Mouse (Mus musculus) stomach, postnatal 0 days (tissue): ENCODE results near the gene Kidins220. TPM values are rescaled to one million over a fixed set of nuclear protein-coding genes. Genes with fewer than 3 reads are reported as not detected.
A peak's percentile ranks its signal among the peaks of the same experiment; 100 is the strongest.

ENCODE experiments used
- ATAC-seq: fragments of 200-750 bp; cut with Nextera tagmentation; 2 replicates; pipeline ENCODE4 v1.8.0; 2017; ENCODE audit not compliant: low FRiP score, low TSS enrichment
- DNase-seq: peaks from one replicate; pipeline ENCODE4 v3.0.0-alpha.2; 2016; ENCODE audit warnings: low spot score
- H3K27ac ChIP-seq: fragments of 300-500 bp; sonication (generic); replicated peaks from 2 replicates; pipeline ENCODE4 v1.5.1; 2014; ENCODE audit warnings: mild to moderate bottlenecking, control low read depth
- H3K27me3 ChIP-seq: fragments of 300-500 bp; sonication (generic); 2 replicates; pipeline ENCODE4 v1.6.1; 2014; ENCODE audit warnings: low read length; ENCODE audit not compliant: control insufficient read depth, insufficient read depth
- H3K36me3 ChIP-seq: fragments of 300-500 bp; sonication (generic); 2 replicates; pipeline ENCODE4 v1.6.1; 2014; ENCODE audit warnings: low read length, mixed read lengths; ENCODE audit not compliant: control insufficient read depth, insufficient read depth
- H3K4me1 ChIP-seq: fragments of 300-500 bp; sonication (generic); replicated peaks from 2 replicates; pipeline ENCODE4 v1.6.1; 2014; ENCODE audit warnings: antibody characterized with exemption; ENCODE audit not compliant: control insufficient read depth, insufficient read depth
- H3K4me2 ChIP-seq: fragments of 300-500 bp; sonication (generic); replicated peaks from 2 replicates; pipeline ENCODE4 v1.6.1; 2014; ENCODE audit warnings: low read depth, mild to moderate bottlenecking, control low read depth, moderate library complexity
- H3K4me3 ChIP-seq: fragments of 300-500 bp; sonication (generic); 2 replicates; pipeline ENCODE4 v1.5.1; 2014; ENCODE audit warnings: low read depth, low read length, control low read depth
- H3K9ac ChIP-seq: fragments of 300-500 bp; sonication (generic); 2 replicates; pipeline ENCODE4 v1.6.1; 2014; ENCODE audit warnings: mild to moderate bottlenecking, low read length, control low read depth, mixed read lengths
- H3K9me3 ChIP-seq: fragments of 300-500 bp; sonication (generic); 2 replicates; pipeline ENCODE4 v1.6.1; 2016; ENCODE audit warnings: low read length; ENCODE audit not compliant: control insufficient read depth
- CTCF ChIP-seq: IDR thresholded peaks from 2 replicates; pipeline ENCODE4 v1.5.1; 2016; ENCODE audit warnings: antibody characterized with exemption, low read depth, mild to moderate bottlenecking, moderate library complexity
- EP300 ChIP-seq: optimal IDR thresholded peaks from 2 replicates; pipeline ENCODE3; 2016; ENCODE audit warnings: antibody characterized with exemption
- WGBS: fragments of 180-500 bp; shearing (Covaris S2); extraction: QIAGEN DNeasy Blood & Tissue Kit; methylation state at CpG from one replicate; pipeline ENCODE4 v1.1.7; 2014; 5-methylcytosine and 5-hydroxymethylcytosine counted together
- polyA plus RNA-seq: library from polyadenylated mRNA; unstranded; fragments of >200 nt; fragmentation: Nextera tagmentation; extraction: Ambion mirVana; gene quantifications from 2 replicates; pipeline ENCODE4 v1.2.1, GENCODE M21; 2015

Kidins220 gene
- polyA plus RNA-seq, 1 experiment from 2014 or later: 9.1 TPM

DNA sequence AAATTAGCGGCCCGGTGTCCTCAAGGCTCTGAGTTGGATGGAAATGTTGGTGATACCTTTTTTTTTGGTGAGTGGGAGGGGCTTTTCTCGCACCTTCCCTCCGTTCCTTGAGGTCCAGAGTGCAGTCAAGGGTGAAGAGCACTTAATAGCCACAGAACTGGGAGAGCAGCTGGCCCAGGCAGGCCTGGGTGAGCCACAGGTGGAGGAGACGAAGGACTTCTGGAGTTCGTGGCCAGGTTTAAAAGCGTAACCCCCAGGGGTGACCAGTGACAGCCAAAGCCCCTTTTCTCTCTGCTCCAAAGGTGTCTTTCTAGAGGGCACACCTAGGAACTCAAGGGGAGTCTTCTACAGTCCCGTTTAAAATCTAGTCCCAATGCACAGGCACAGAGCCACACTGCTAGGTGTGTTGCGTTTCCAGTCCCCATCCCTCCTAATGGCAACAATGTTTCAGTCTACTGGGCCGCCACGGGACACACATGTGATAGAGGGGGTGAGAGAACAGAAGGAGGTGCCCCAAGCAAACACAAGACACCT lies 118.6 kb downstream of the Kidins220 start:
- no peak for DNase-seq
- no peak for TF ChIP-seq EP300
- no peak for TF ChIP-seq CTCF
- H3K4me1 ChIP-seq: peaks cover 9% of the 10 kb centered on the region; the same call in 1 of the 2 replicates

DNA sequence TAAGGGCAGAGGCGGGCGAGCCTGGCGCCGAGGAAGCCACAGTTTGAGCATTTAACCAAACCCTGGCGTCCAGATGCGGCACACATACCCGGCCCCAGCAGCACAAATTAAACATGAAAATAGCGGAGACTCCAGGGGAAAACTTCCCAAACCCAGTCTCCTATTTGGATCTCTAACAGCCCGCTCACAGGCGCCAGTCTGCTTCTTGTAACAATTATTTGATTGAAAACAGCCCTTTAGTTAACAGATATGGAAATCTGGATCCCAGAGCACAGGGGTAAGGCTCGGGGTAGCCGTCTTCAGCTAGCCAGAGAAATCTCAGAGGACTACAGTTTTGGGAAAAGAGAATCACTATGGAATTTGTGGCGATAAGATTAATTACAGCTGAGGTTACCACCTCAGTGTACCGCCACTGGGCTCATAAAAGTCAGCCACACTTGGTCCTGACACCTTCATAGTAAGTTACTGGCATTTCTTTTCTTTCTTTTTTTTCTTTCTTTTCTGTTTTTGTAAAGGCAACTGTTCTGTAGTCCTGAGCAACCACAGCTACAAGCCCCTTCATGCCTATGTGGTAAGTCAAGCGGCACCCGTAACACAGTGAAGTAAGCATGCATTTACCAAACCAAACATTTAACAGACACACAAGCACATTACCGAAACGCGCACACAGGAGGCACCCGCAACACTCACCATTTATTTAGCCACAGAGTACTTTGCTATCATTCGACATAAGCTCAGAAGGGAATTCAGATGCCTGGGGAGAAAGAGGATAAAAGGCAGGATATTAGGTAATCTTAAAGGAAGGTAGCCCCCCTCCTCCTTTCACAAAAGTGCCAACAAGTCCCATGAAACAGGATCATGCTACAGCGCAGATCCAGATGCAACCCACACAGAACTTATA lies 120.1 kb downstream of the Kidins220 start:
- 1% methylated on average over 22 of the region's 22 CpGs for WGBS
- peak overlapping the region; percentile 84 for H3K27ac ChIP-seq
- peak overlapping the region; percentile 78 for H3K4me3 ChIP-seq
- H3K4me2 ChIP-seq: peak overlapping the region; percentile 91
- H3K27me3 ChIP-seq: no peaks in the 10 kb centered on the region
- DNase-seq (peak; percentile 31), ATAC-seq (no peak)
- H3K4me1 ChIP-seq: peaks cover 9% of the 10 kb centered on the region; the same call in 1 of the 2 replicates
- H3K9ac ChIP-seq: peak overlapping the region; percentile 83
- no peaks in the 10 kb centered on the region for H3K9me3 ChIP-seq
- no peaks in the 10 kb centered on the region for H3K36me3 ChIP-seq
- TF ChIP-seq CTCF (peak; percentile 44), EP300 (no peak)

More for the DNA sequence above, 118.6 kb downstream of the Kidins220 start:
- ATAC-seq: no peak
- H3K27ac ChIP-seq: peak overlapping the region; percentile 40; the same call in 1 of the 2 replicates
- H3K36me3 ChIP-seq: no peaks in the 10 kb centered on the region
- H3K9ac ChIP-seq: peak overlapping the region; percentile 38
- H3K27me3 ChIP-seq: no peaks in the 10 kb centered on the region
- H3K9me3 ChIP-seq: no peaks in the 10 kb centered on the region
- 26% methylated on average over 11 of the region's 11 CpGs for WGBS
- peak overlapping the region; percentile 73 for H3K4me2 ChIP-seq
- peak overlapping the region; percentile 36 for H3K4me3 ChIP-seq

DNA sequence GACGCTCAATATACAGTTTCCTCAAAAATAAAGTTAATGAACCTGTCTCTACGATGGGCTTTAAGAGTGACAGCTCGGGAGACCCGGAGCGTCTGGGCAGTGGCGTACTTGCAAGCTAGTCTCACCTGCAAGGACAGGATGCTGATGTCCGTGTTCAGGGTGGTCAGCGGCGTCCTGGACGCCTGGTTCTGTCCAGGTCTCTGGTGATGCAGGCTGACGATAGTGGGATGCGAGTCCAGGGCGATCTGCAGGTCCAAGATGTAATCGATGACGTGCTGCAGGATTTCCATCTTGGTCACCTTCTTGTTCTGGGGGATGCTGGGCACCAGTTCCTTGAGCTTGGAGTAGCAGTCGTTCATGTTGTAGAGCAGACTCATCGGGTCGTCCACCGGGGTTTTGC lies 120.8 kb downstream of the Kidins220 start:
- DNase-seq: no peak
- WGBS: under 1% methylated on average over 19 of the region's 19 CpGs
- H3K4me2 ChIP-seq: peak overlapping the region; percentile 91
- peak overlapping the region; percentile 84 for H3K27ac ChIP-seq
- H3K27me3 ChIP-seq: no peaks in the 10 kb centered on the region
- H3K9me3 ChIP-seq: no peaks in the 10 kb centered on the region
- H3K36me3 ChIP-seq: no peaks in the 10 kb centered on the region
- no peak for ATAC-seq
- H3K4me1 ChIP-seq: peaks cover 9% of the 10 kb centered on the region; the same call in 1 of the 2 replicates
- peak overlapping the region; percentile 78 for H3K4me3 ChIP-seq
- H3K9ac ChIP-seq: peak overlapping the region; percentile 83
- no peak for TF ChIP-seq EP300
- no peak for TF ChIP-seq CTCF

DNA sequence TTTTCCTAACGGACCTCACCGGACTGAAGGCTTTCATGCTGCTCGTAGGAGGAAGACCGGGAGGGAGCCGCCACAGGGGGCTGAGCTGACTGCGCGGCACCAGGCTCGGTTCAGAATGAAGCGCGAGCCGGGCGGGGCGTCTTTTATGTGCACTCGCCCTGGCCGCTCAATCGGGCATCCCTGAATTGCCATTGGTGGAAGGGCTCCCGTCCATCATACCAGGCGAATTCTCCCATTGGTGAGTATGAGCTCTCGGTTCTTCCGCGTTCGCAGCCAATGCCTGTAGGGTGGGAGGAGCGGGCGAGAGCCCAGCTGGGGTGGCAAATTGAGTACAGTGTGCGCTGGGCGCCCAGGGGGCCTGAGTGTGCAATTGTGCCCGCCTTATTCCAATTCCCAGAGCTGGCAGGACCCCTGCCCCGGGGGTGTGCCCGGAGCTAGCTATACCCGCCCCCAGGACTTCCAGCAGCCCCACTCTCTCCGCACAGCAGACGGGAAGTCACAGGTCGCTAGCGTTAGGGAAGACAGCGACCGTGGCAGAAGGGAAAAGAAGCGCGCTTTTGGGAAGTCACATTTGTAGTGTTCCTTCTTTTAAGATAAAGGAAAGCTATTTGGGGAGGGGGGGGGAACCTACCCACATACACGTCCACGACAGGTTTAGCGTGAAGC lies 121.4 kb downstream of the Kidins220 start:
- DNase-seq (peak; percentile 97), ATAC-seq (peak; percentile 91)
- Histone ChIP-seq H3K27me3 (no peaks in the 10 kb centered on the region), H3K4me2 (peak overlapping the region; percentile 91), H3K9ac (peak overlapping the region; percentile 83), H3K27ac (peak overlapping the region; percentile 98), H3K36me3 (no peaks in the 10 kb centered on the region), H3K4me3 (peak overlapping the region; percentile 78), H3K4me1 (peaks cover 12% of the 10 kb centered on the region), H3K9me3 (no peaks in the 10 kb centered on the region)
- TF ChIP-seq CTCF (peak; percentile 38; the same call in 1 of the 2 replicates), EP300 (no peak)
- under 1% methylated on average over 40 of the region's 41 CpGs for WGBS

DNA sequence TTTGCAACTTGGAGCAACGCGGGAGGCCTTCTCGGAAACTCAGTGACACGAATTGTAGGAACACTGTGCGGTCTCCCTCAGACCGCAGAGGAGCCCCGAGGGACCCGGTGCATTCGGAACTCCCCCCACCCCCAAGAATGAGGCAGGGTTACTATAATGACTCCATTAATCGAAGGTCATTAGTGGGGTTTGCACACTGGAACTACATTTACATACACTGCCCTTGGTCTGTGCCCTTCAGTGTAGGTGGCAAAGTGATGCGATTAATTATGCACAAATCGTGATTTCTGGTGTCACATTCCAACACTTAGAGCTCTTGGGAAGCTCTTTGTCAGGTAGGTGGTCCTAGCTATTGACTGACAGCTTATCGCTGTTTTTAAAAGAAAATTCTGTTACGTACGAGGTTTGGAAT lies 121.9 kb downstream of the Kidins220 start:
- Histone ChIP-seq H3K4me3 (peak overlapping the region; percentile 78), H3K27me3 (no peaks in the 10 kb centered on the region), H3K9me3 (no peaks in the 10 kb centered on the region), H3K9ac (peak overlapping the region; percentile 75), H3K36me3 (no peaks in the 10 kb centered on the region), H3K4me2 (peak overlapping the region; percentile 91), H3K4me1 (peaks cover 15% of the 10 kb centered on the region), H3K27ac (peak overlapping the region; percentile 98)
- WGBS: 3% methylated on average over 15 of the region's 15 CpGs
- ATAC-seq (no peak), DNase-seq (no peak)
- TF ChIP-seq CTCF (no peak), EP300 (no peak)
